Comparison of ENCODE assay signal across 27 mouse cellular contexts in genomic region chr17:17229069-17229468, GRCm38 (mm10).
DNase-seq lines count a peak whose midpoint lies in the region; TF ChIP-seq lines count a peak whose summit lies in the region.
"Had no signal": no experiment of that assay in that cellular context is flagged by ENCODE, and none has a peak within 500 bp of the region (broad histone marks: within the 10 kb centered on the region; RNA-seq: fewer than 3 reads in every experiment).

No protein-coding gene starts in this region.

- H3K79me2 ChIP-seq in CH12.LX (replicated peaks; ENCODE audit: control insufficient read depth, extremely low read depth, insufficient read depth, poor library complexity, severe bottlenecking): no peaks in the 10 kb centered on the region

- no peak; the same call in 1 of the 2 replicates for TF ChIP-seq RAD21 in CH12.LX (IDR thresholded peaks at IDR 0.05; ENCODE audit: low read depth, low read length)

- in situ Hi-C loops in CH12.LX (cut with MboI; ENCODE audit: low pct_ligation_motif_present, low pct_unique_long_range_greater_than_20kb, low sequenced_read_pairs): no loop called here

- WGBS in thymus, adult 2 months: 48% methylated on average over 2 of the region's 2 CpGs

- H3K4me1 ChIP-seq in thymus, adult 2 months (replicated peaks; ENCODE audit: control insufficient read depth, insufficient read depth, low read length): no peaks in the 10 kb centered on the region
- H3K4me1 ChIP-seq in CH12.LX (ENCODE audit: control insufficient read depth in 1 of 2, insufficient read depth in 2 of 2): no peaks in the 10 kb centered on the region
- H3K4me1 ChIP-seq: embryonic facial prominence, embryonic 13.5 days; forebrain, embryonic 12.5 days; heart, embryonic 15.5 days; hindbrain, embryonic 15.5 days; intestine, embryonic 15.5 days; limb, embryonic 13.5 days; lung, embryonic 15.5 days; midbrain, embryonic 10.5 days had no signal

- no peaks in the 10 kb centered on the region for H3K36me3 ChIP-seq in thymus, adult 2 months (ENCODE audit: control insufficient read depth, insufficient read depth, low read length)
- no peaks in the 10 kb centered on the region for H3K36me3 ChIP-seq in CH12.LX (replicated peaks in 1 of 2; ENCODE audit: control insufficient read depth in 1 of 2, insufficient read depth in 1 of 2, low read length in 1 of 2)
- H3K36me3 ChIP-seq: embryonic facial prominence, embryonic 13.5 days; forebrain, embryonic 12.5 days; heart, embryonic 15.5 days; hindbrain, embryonic 15.5 days; intestine, embryonic 15.5 days; limb, embryonic 13.5 days; lung, embryonic 15.5 days; midbrain, embryonic 10.5 days had no signal

- no peaks in the 10 kb centered on the region for H3K27me3 ChIP-seq in thymus, adult 2 months (ENCODE audit: control insufficient read depth, insufficient read depth, low read length)
- no peaks in the 10 kb centered on the region for H3K27me3 ChIP-seq in CH12.LX (replicated peaks)
- H3K27me3 ChIP-seq: embryonic facial prominence, embryonic 13.5 days; forebrain, embryonic 12.5 days; heart, embryonic 15.5 days; hindbrain, embryonic 15.5 days; intestine, embryonic 15.5 days; limb, embryonic 13.5 days; lung, embryonic 15.5 days had no signal

- no peak overlapping the region for H3K4me3 ChIP-seq in thymus, adult 2 months (ENCODE audit: control insufficient read depth, insufficient read depth, low read length)
- no peak overlapping the region for H3K4me3 ChIP-seq in CH12.LX (replicated peaks in 1 of 3; ENCODE audit: low read depth in 2 of 3, low read length in 2 of 3, poor library complexity in 1 of 3)
- H3K4me3 ChIP-seq: embryonic facial prominence, embryonic 13.5 days; erythroblast, embryonic 14.5 days; forebrain, embryonic 12.5 days; heart, embryonic 15.5 days; hindbrain, embryonic 15.5 days; intestine, embryonic 15.5 days; limb, embryonic 13.5 days; lung, embryonic 15.5 days; midbrain, embryonic 10.5 days; myocyte had no signal

- peak; percentile 15 for DNase-seq in thymus, postnatal 4 days
- no peak for DNase-seq in thymus, adult 2 months
- DNase-seq in CH12.LX (ENCODE audit: extremely low read depth) (peak; percentile 16), WW6 (ENCODE audit: low read depth, low spot score) (peak; percentile 22)
- no peak for DNase-seq in layer of hippocampus, adult 9-10 months (ENCODE audit: low spot score)
- DNase-seq in cerebellum, adult 11 months: no peak
- DNase-seq in testis, postnatal 14 days (ENCODE audit: low spot score): no peak
- DNase-seq: adrenal gland, adult 8-10 months; cerebellum, adult 18-20 months; cerebellum, postnatal 25 days; embryo, embryonic 11 days; heart, postnatal 4 days; kidney, adult 9 months; kidney, postnatal 14 days had no signal

- H3K9ac ChIP-seq in CH12.LX (ENCODE audit: insufficient read depth, low read depth): no peak overlapping the region
- H3K9ac ChIP-seq: embryonic facial prominence, embryonic 13.5 days; forebrain, embryonic 12.5 days; heart, embryonic 15.5 days; hindbrain, embryonic 15.5 days; intestine, embryonic 15.5 days; limb, embryonic 13.5 days; liver, embryonic 14.5 days; lung, embryonic 15.5 days had no signal

- dilution Hi-C loops in CH12.LX (cut with MboI; ENCODE audit: extremely low pct_ligation_motif_present, extremely low pct_unique_long_range_greater_than_20kb, low sequenced_read_pairs): no loop called here

- TF ChIP-seq EP300 in CH12.LX (IDR thresholded peaks at IDR 0.05; ENCODE audit: low read length): no peak

- H3K4me2 ChIP-seq in CH12.LX (ENCODE audit: insufficient read depth, low read depth, poor library complexity, severe bottlenecking): no peak overlapping the region
- H3K4me2 ChIP-seq: embryonic facial prominence, embryonic 13.5 days; forebrain, embryonic 12.5 days; heart, embryonic 15.5 days; hindbrain, embryonic 15.5 days; intestine, embryonic 15.5 days; limb, embryonic 13.5 days; lung, embryonic 15.5 days had no signal

- H3K27ac ChIP-seq in thymus, adult 2 months (ENCODE audit: control insufficient read depth, insufficient read depth, low read length): no peak overlapping the region
- H3K27ac ChIP-seq in CH12.LX (ENCODE audit: insufficient read depth, low read depth): no peak overlapping the region
- H3K27ac ChIP-seq: embryonic facial prominence, embryonic 13.5 days; forebrain, embryonic 12.5 days; heart, embryonic 15.5 days; hindbrain, embryonic 15.5 days; intestine, embryonic 15.5 days; limb, embryonic 13.5 days; liver, embryonic 14.5 days; lung, embryonic 15.5 days; macrophage; midbrain, embryonic 10.5 days; stomach, postnatal 0 days had no signal

- no peak for TF ChIP-seq CTCF in thymus, adult 2 months (IDR thresholded peaks at IDR 0.05; ENCODE audit: borderline replicate concordance, control insufficient read depth, extremely low read depth, insufficient read depth, low read length, poor library complexity)
- TF ChIP-seq CTCF in CH12.LX (conservative IDR thresholded peaks at IDR 0.05 in 1 of 2, IDR thresholded peaks at IDR 0.05 in 1 of 2; ENCODE audit: low read depth in 2 of 2, low read length in 2 of 2): peak in 1 of 2 experiments; percentile 20; a peak in 1 of 4 replicates

- no peaks in the 10 kb centered on the region for H3K9me3 ChIP-seq in CH12.LX (replicated peaks; ENCODE audit: low read length)
- H3K9me3 ChIP-seq: forebrain, embryonic 12.5 days; heart, embryonic 15.5 days; intestine, embryonic 15.5 days; lung, embryonic 15.5 days had no signal

- TF ChIP-seq POLR2A in thymus, adult 2 months (IDR thresholded peaks at IDR 0.05; ENCODE audit: control insufficient read depth, extremely low read depth, insufficient read depth, low read length, poor library complexity): no peak
- TF ChIP-seq POLR2A in CH12.LX (IDR thresholded peaks at IDR 0.05; ENCODE audit: low read depth, low read length): no peak

TF ChIP-seq in CH12.LX, 34 proteins besides CTCF, POLR2A, EP300 and RAD21:
- TF ChIP-seq RCOR1 (conservative IDR thresholded peaks at IDR 0.05; ENCODE audit: low read depth, low read length) (no peak), TCF12 (IDR thresholded peaks at IDR 0.05; ENCODE audit: low read depth, low read length) (no peak), JUN (IDR thresholded peaks at IDR 0.05; ENCODE audit: insufficient read depth, low read depth, low read length) (no peak)

Comparison
In these comparisons a context has a peak if more than half of its experiments do, and no peak if none do; other contexts are left out.
1. DNase-seq: peak in thymus, postnatal 4 days (single experiment), CH12.LX (single experiment) and WW6 (single experiment); none in thymus, adult 2 months (single experiment), layer of hippocampus, adult 9-10 months (single experiment), cerebellum, adult 11 months (single experiment) and testis, postnatal 14 days (single experiment).